Mouse (Mus musculus): ENCODE data around the gene Inpp5a.

DNA sequence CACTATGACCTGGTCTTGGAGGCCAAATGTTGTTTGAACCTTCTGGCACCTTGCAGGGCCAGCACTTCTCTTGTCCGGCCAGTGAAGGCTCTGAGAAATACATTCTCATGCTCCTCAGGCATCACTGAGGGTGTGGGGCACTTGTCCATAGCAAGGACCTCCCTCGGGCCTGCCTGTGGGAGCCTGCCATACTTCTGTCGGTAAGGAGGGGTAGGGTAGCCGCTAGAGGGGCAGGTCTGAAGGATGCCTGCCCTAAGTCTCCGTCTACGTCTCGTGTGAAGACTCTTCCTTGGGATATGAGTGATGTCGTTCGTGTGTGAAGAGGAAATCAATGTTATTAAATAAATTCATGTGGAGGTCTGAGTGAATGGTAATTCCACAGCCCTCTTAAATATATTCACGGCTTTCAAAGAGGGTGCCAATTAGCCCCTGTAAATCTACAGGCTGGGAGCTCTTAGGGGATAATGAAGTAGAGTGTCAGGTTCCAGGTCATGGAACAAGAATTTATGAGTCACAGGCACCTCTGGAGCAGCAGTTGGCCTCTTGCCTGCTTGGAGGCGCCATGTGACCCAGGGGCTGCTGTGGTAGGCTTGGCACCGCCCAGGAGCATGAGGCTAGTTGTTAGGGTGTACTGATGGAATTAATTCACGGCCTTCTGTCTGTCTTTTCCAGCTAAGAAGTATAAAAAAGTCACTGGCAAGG lies 127.2 kb downstream of the Inpp5a start:
- TF ChIP-seq POLR2A (IDR thresholded peaks at IDR 0.05; ENCODE audit: borderline replicate concordance, control insufficient read depth, low read depth, low read length) (no peak), CTCF (IDR thresholded peaks at IDR 0.05; ENCODE audit: control insufficient read depth, insufficient read depth, low read length) (no peak)
